18 mouse cellular contexts compared by ENCODE assay signal in genomic region chr1:88305018-88305795, GRCm38 (mm10). TPM values are rescaled to one million over a fixed set of nuclear protein-coding genes. Genes with fewer than 3 reads are reported as not detected.
DNase-seq lines count a peak whose midpoint lies in the region; ATAC-seq and TF ChIP-seq lines count a peak whose summit lies in the region.
"Had no signal": no experiment of that assay in that cellular context is flagged by ENCODE, and none has a peak within 500 bp of the region (broad histone marks: within the 10 kb centered on the region; RNA-seq: fewer than 3 reads in every experiment).

No protein-coding gene starts in this region.

- H3K9ac ChIP-seq in intestine, embryonic 14.5 days (ENCODE audit: low read length): no peak overlapping the region
- no peak overlapping the region for H3K9ac ChIP-seq in intestine, postnatal 0 days (ENCODE audit: low read depth, low read length)
- H3K9ac ChIP-seq: forebrain, postnatal 0 days; heart, embryonic 13.5 days; hindbrain, embryonic 12.5 days; liver, embryonic 13.5 days; midbrain, embryonic 12.5 days had no signal

- ATAC-seq in intestine, embryonic 14.5 days (replicated peaks; ENCODE audit: low FRiP score, low TSS enrichment, low read depth): no peak
- no peak for ATAC-seq in intestine, postnatal 0 days
- ATAC-seq: forebrain, postnatal 0 days had no signal

- 48% methylated on average over 6 of the region's 6 CpGs for WGBS in intestine, embryonic 14.5 days
- 40% methylated on average over 6 of the region's 6 CpGs for WGBS in intestine, postnatal 0 days
- WGBS in cerebellum, adult 2 months: 39% methylated on average over 6 of the region's 6 CpGs

- TF ChIP-seq POLR2A in cerebellum, adult 2 months (IDR thresholded peaks at IDR 0.05; ENCODE audit: borderline replicate concordance, insufficient read depth, low read length): no peak

- no peak overlapping the region for H3K4me2 ChIP-seq in intestine, embryonic 14.5 days (ENCODE audit: low read length)
- H3K4me2 ChIP-seq in intestine, postnatal 0 days (replicated peaks; ENCODE audit: low read depth): no peak overlapping the region
- H3K4me2 ChIP-seq: heart, embryonic 13.5 days; hindbrain, embryonic 12.5 days; liver, embryonic 13.5 days; midbrain, embryonic 12.5 days had no signal

- no peaks in the 10 kb centered on the region for H3K4me1 ChIP-seq in intestine, embryonic 14.5 days (replicated peaks; ENCODE audit: control insufficient read depth, insufficient read depth, low read length)
- no peaks in the 10 kb centered on the region for H3K4me1 ChIP-seq in intestine, postnatal 0 days (replicated peaks; ENCODE audit: control insufficient read depth, insufficient read depth, low read length)
- no peaks in the 10 kb centered on the region for H3K4me1 ChIP-seq in cerebellum, adult 2 months (ENCODE audit: control insufficient read depth, insufficient read depth, low read length)
- H3K4me1 ChIP-seq: heart, embryonic 13.5 days; hindbrain, embryonic 12.5 days; liver, embryonic 13.5 days; midbrain, embryonic 12.5 days had no signal

- TF ChIP-seq CTCF in intestine, postnatal 0 days (IDR thresholded peaks at IDR 0.05; ENCODE audit: low read depth): no peak
- TF ChIP-seq CTCF in cerebellum, adult 2 months (IDR thresholded peaks at IDR 0.05; ENCODE audit: borderline replicate concordance, insufficient read depth, low read depth, low read length): no peak

- H3K36me3 ChIP-seq in intestine, embryonic 14.5 days (ENCODE audit: control insufficient read depth, insufficient read depth, low read length): no peaks in the 10 kb centered on the region
- H3K36me3 ChIP-seq in intestine, postnatal 0 days (ENCODE audit: control insufficient read depth, insufficient read depth): no peaks in the 10 kb centered on the region
- H3K36me3 ChIP-seq: heart, embryonic 13.5 days; hindbrain, embryonic 12.5 days; liver, embryonic 13.5 days; midbrain, embryonic 12.5 days had no signal

- peak; percentile 58 for DNase-seq in intestine, embryonic 14.5 days (ENCODE audit: low spot score)
- DNase-seq in A20 (ENCODE audit: low read depth, low spot score): peak; percentile 7
- DNase-seq in NIH3T3 (ENCODE audit: low read depth): peak; percentile 2
- peak; percentile 7 for DNase-seq in naive thymus-derived CD4-positive, alpha-beta T cell, adult 2 months (ENCODE audit: low read depth)
- DNase-seq in urinary bladder, adult 2 months (ENCODE audit: low spot score): no peak
- DNase-seq in cerebellum, adult 2 months: no peak
- no peak for DNase-seq in adrenal gland, postnatal 10 days
- DNase-seq: adrenal gland, adult 8-10 months; forebrain, postnatal 0 days; gastrocnemius, postnatal 14 days; kidney, adult 8-10 months; liver, embryonic 13.5 days; lung, postnatal 36 days had no signal

- H3K27ac ChIP-seq in intestine, embryonic 14.5 days (ENCODE audit: low read depth): no peak overlapping the region
- H3K27ac ChIP-seq in intestine, postnatal 0 days (ENCODE audit: low read depth, low read length): no peak overlapping the region
- H3K27ac ChIP-seq in cerebellum, adult 2 months (ENCODE audit: insufficient read depth, low read length): no peak overlapping the region
- H3K27ac ChIP-seq: heart, embryonic 13.5 days; hindbrain, embryonic 12.5 days; liver, embryonic 13.5 days; midbrain, embryonic 12.5 days had no signal

- H3K4me3 ChIP-seq in intestine, embryonic 14.5 days (ENCODE audit: low read depth, low read length): no peak overlapping the region
- no peak overlapping the region for H3K4me3 ChIP-seq in intestine, postnatal 0 days (ENCODE audit: low read depth, low read length)
- no peak overlapping the region for H3K4me3 ChIP-seq in cerebellum, adult 2 months (replicated peaks; ENCODE audit: insufficient read depth, low read depth, low read length)
- H3K4me3 ChIP-seq: heart, embryonic 13.5 days; hindbrain, embryonic 12.5 days; liver, embryonic 13.5 days; midbrain, embryonic 12.5 days had no signal

- H3K9me3 ChIP-seq in intestine, embryonic 14.5 days (ENCODE audit: control insufficient read depth, low read length): peaks cover 58% of the 10 kb centered on the region
- H3K9me3 ChIP-seq in intestine, postnatal 0 days (ENCODE audit: control insufficient read depth): peaks cover 44% of the 10 kb centered on the region

- H3K27me3 ChIP-seq in intestine, embryonic 14.5 days (replicated peaks; ENCODE audit: control insufficient read depth, insufficient read depth, low read length): no peaks in the 10 kb centered on the region
- H3K27me3 ChIP-seq in intestine, postnatal 0 days (replicated peaks; ENCODE audit: control insufficient read depth, insufficient read depth, low read length): no peaks in the 10 kb centered on the region
- H3K27me3 ChIP-seq in cerebellum, adult 2 months (ENCODE audit: control insufficient read depth, insufficient read depth, low read length): 0 out of 2 replicates have a peak, but pooled peaks cover 1% of the 10 kb centered on the region
- H3K27me3 ChIP-seq: heart, embryonic 13.5 days; hindbrain, embryonic 12.5 days; liver, embryonic 13.5 days; midbrain, embryonic 12.5 days had no signal

RNA-seq across cellular contexts. Expression of gene Trpm8, which starts 27.7 kb away (rescaled TPM):
- polyA plus RNA-seq in intestine, embryonic 14.5 days (2014; fragmentation: Nextera tagmentation; extraction: Ambion mirVana): not detected in 2 replicates
- not detected in 2 replicates for polyA plus RNA-seq in intestine, postnatal 0 days (2015; fragmentation: Nextera tagmentation; extraction: Ambion mirVana)
- polyA plus RNA-seq in urinary bladder, adult 2 months (2012; rRNA removed): not detected in 2 replicates
- polyA plus RNA-seq in cerebellum, adult 2 months (2012; rRNA removed): 0.48 and 0.49 TPM in 2 replicates
- total RNA-seq in adrenal gland, postnatal 10 days (2021): not detected
- total RNA-seq: adrenal gland, adult 8-10 months; gastrocnemius, postnatal 14 days had no signal
- polyA plus RNA-seq: hindbrain, embryonic 12.5 days; liver, embryonic 13.5 days; midbrain, embryonic 12.5 days; neural tube, embryonic 11.5 days had no signal

RNA-seq across cellular contexts. Expression of gene Hjurp, which starts 27.8 kb away (rescaled TPM):
- polyA plus RNA-seq in intestine, embryonic 14.5 days (2014; fragmentation: Nextera tagmentation; extraction: Ambion mirVana): 182 and 203 TPM in 2 replicates
- 29.1 and 30.8 TPM in 2 replicates for polyA plus RNA-seq in intestine, postnatal 0 days (2015; fragmentation: Nextera tagmentation; extraction: Ambion mirVana)
- 62.9 and 67.6 TPM in 2 replicates for polyA plus RNA-seq in urinary bladder, adult 2 months (2012; rRNA removed)
- polyA plus RNA-seq in cerebellum, adult 2 months (2012; rRNA removed): 79.1 and 80.4 TPM in 2 replicates
- total RNA-seq in adrenal gland, postnatal 10 days (2021): 10 to 100 TPM; 63.8 to 91.9 TPM

Comparison
In these comparisons a context has a peak if more than half of its experiments do, and no peak if none do; other contexts are left out.
1. DNase-seq: peak in intestine, embryonic 14.5 days (single experiment), A20 (single experiment), NIH3T3 (single experiment) and naive thymus-derived CD4-positive, alpha-beta T cell, adult 2 months (single experiment); none in urinary bladder, adult 2 months (single experiment), cerebellum, adult 2 months (0 of 2) and adrenal gland, postnatal 10 days (single experiment).